Mouse (Mus musculus): ENCODE measurements around the gene Duxbl1. TPM values are rescaled to one million over a fixed set of nuclear protein-coding genes. Genes with fewer than 3 reads are reported as not detected.
"Not testable (repeated sequence)": the region's sequence is repeated elsewhere in the genome, so short reads cannot be mapped to it uniquely, and the experiment has no call there.

Duxbl1 gene
- total RNA-seq (2022): under 1 TPM in 1 of 4 experiments, not detected in 3; 0.13 TPM

DNA sequence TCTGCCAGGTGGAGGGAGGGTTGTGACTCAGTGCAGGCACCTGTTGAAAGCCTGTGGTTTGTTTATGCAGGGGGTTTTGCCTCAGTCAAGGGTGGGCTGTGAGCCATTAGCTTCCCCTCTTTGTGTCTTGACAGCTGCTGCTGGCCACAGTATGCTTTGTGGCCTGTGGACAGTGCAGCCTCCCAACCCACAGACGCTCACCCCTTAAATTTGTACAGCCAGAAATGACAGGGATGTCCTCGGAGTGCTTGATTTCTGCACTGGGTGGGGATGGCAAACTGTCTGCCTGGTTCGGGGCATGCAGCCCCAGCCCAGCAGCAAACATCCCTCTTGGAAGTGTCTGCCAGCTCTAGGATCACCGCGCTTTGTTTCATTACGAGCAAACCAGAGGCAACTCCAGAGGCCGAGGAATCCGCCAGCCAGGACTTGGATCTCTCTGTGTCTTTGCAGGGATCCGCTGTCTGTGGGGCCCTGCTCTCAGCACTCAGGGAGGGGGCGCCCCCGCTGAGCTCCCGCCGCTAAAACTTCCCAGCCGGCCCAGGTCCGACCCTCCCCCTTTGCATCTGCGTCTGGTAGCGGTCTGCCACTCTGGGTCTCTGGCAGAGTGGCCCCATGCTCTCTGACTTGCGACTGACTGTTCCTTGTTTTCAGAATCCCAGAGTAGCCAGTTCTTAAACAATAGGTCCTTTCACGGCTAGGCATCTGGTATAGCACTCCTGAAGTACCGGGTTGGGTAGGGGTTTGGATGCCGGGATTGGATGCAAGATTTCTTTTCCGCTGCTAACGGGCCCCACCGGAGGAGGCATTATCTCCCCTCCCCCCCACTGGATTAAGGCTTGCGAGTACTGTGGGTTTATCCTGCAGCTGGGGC is at the start of gene Duxbl1:
Duxbl1 (plus strand) TSS at position 207 of the 871 bp plus-strand sequence.
- not testable (repeated sequence) for DNase-seq (ENCODE audit: low spot score)

- DNase-seq (ENCODE audit: low spot score): not testable (repeated sequence)
These were observed 41.3 kb upstream of the Duxbl1 start for GRCm38 (mm10) chr14:25936867-25937630.

DNA sequence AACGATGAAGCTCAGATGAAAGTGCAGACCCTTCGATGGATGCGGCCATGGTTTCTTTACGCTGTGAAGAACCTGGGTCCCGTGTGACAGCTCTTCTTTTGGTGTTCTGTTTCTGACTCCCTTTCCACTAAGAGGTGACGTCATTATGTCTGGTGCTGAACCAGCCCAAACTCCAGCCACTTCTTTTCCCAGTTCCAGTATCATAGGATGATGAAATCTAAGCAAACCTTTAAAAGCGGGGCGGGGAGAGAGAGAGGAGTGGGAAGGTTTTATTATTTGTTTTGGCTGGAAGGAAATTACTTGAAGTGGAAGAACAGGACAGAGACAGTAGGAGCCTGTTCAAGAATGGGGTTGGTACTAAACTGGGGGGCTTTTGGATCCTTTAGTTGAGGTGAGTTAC is 40.4 kb upstream of the Duxbl1 start, which contains the start of gene Cphx1:
Cphx1 (plus strand) TSS at position 301 of the 400 bp plus-strand sequence.
- not testable (repeated sequence) for DNase-seq (ENCODE audit: low spot score)

GRCm38 (mm10) chr14:25957861-25958260 is 20.5 kb upstream of the Duxbl1 start:
- DNase-seq (ENCODE audit: low spot score): not testable (repeated sequence)

DNA sequence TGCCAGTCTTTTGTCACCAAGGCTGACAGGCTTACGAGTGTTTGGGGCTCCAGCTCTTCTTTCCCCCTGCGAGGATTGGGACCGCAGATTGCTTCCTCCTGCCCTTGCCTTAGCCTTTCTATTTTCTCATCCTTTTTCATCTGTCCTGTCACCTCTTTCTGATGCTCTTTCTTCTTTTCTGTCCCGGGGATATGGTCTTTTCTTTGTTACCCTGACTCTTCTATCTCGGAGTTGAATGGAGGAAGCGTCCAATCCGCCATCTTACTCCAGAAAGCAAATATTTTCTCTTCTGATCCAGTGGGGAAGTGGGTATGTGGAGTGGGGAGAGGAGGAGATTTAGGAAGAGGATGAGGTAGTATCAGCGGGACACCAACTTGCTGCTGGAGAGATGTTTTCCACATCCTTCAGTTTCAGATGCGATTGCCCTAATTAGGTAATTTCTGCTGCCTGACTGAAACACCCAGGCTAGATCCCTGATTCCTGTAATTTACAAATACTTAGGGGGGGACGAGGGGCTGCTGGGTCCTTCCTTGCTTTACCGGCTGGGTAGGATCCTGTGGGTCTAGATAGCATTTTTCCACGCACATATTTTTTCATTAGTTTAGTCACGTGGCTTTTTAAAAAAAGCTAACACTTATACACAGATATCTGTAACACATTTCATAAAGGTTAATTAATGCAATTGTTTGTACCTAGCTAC is 1.0 kb downstream of the Duxbl1 start:
- DNase-seq (ENCODE audit: low spot score): not testable (repeated sequence)

- DNase-seq (ENCODE audit: low spot score): not testable (repeated sequence)
These were observed 3.5 kb downstream of the Duxbl1 start for GRCm38 (mm10) chr14:25981880-25982279.

DNA sequence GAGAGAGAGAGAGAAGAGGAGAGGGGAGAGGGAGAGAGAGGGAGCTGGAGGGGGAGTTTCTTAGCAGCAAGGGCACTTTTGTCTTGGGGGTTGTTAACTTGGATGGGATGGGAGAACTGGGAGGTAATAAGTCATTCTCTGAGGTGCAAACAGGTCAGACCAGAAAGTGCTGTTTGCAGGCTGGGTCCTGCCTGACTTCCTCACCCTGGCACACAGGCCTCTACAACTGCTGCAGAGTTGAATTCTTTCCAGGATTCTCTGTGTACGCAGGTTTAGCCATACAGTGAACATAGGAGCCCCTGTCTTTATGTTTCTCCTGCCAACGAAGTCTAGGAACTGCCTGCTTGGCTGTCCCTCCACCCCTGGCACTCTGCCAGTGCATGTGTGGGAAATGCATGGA is 29.1 kb downstream of the Duxbl1 start:
- DNase-seq (ENCODE audit: low spot score): not testable (repeated sequence)

GRCm38 (mm10) chr14:26016414-26016813 is 38.0 kb downstream of the Duxbl1 start:
- not testable (repeated sequence) for DNase-seq (ENCODE audit: low spot score)

- not testable (repeated sequence) for DNase-seq (ENCODE audit: low spot score)
These were observed 43.2 kb downstream of the Duxbl1 start for GRCm38 (mm10) chr14:26021555-26021954.

DNA sequence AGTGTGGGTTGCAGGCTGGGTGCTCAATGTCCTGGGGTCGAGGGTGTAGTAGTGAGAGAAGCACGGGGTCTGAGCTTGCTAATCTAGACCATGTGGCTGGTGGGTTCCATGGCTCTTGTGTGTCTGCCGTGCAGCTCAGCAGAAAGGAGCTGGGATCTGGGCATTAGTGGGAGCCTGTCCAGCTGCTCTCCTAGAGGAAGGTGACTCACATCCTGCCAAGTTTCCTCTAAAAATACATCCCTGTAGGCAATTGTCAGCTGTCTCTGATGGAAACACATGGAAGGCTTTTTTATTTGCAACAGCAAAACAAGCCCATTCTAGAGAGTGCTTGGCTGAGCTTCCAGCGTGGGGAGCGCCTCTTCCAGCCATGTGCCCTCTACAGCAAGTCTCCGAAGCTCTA is 44.5 kb downstream of the Duxbl1 start:
- DNase-seq (ENCODE audit: low spot score): not testable (repeated sequence)

DNA sequence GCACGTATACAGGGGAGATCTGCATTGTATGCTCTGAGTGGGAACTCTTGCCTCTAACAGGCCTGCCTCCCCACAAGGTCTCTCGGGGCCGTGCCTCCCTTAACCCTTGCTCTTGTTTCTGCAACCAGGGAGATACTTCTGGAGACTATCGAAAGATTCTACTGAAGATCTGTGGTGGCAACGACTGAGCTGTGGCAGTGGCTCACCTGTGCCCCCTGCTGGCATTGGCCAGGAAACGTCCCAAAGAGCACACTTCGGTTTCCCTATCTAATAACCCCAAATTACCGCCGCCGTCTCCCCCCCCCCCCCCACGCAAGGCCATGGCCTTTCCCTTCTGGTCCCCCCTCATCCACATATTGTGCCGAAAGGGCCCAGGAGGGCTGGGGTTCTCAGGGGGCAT is 47.3 kb downstream of the Duxbl1 start:
- DNase-seq (ENCODE audit: low spot score): not testable (repeated sequence)

DNA sequence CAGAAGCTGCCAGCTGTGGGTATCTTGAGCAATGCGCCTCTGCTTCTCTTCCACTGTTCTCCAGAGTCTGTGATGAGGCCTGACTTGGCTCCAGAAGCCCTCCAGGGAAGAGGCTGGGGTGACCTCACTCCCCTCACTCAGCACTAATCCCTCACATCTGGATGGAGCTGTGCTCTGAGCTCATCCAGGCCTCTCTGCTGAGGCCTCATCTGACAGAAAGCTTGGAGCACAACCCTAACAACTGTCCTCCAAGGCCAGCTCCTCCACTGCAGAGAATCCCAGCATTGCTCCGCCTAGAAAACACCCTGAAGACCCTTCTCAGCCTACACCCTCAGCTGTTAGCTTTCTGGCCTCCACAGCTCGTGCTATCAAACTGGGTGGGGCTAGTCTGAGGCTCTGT is 56.0 kb downstream of the Duxbl1 start:
- not testable (repeated sequence) for DNase-seq (ENCODE audit: low spot score)

DNA sequence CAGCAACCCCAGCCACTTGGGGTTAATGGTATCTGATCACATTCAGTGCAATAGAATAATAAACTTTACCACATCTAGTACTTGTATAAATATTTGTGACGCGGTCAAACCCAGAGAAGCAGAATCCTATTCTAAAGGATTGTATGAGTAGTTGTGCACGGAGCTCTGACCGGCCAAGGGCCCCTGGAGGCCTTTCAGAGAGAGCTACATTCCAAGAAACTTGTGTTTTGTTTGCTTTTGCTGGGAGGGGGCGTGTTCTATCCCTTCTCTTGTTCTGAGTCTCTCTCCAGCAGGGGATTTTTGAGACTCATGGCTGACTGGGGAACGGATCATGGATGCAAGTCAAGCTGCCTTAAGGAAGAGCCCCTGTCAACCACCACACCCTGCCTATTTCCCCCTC is 57.1 kb downstream of the Duxbl1 start:
- not testable (repeated sequence) for DNase-seq (ENCODE audit: low spot score)

Other genes starting within 250 kb of the Duxbl1 start
- 10 to 100 TPM; 28.3 to 37.1 (median 32.0) TPM for gene Zcchc24, start 209.5 kb upstream of the Duxbl1 start, total RNA-seq (2022)
- gene Anxa11, start 136.4 kb upstream of the Duxbl1 start, total RNA-seq (2022): 10 to 100 TPM; 79.8 to 88.1 (median 84.4) TPM
- 1 to 10 TPM in 3 of 4 experiments, under 1 TPM in 1; 0.88 to 5.5 (median 3.0) TPM for gene Plac9a, start 75.5 kb upstream of the Duxbl1 start, total RNA-seq (2022)
- gene Tmem254a, start 50.9 kb upstream of the Duxbl1 start, total RNA-seq (2022): under 1 TPM in 3 of 4 experiments, not detected in 1; 0.35 to 0.75 (median 0.50) TPM
- gene Cphx1, start 40.3 kb upstream of the Duxbl1 start, total RNA-seq (2022): not detected
- 10 to 100 TPM; 14.5 to 21.1 (median 17.6) TPM for gene Gm9780, start 64.1 kb downstream of the Duxbl1 start, total RNA-seq (2022)
- 1 to 10 TPM; 1.6 to 7.9 (median 4.6) TPM for gene Tmem254c, start 88.8 kb downstream of the Duxbl1 start, total RNA-seq (2022)
- gene Cphx2, start 102.9 kb downstream of the Duxbl1 start, total RNA-seq (2022): not detected
- not detected for gene Cphx3, start 103.7 kb downstream of the Duxbl1 start, total RNA-seq (2022)
- gene Duxbl2, start 139.8 kb downstream of the Duxbl1 start, total RNA-seq (2022): not detected
- gene Plac9b, start 203.9 kb downstream of the Duxbl1 start, total RNA-seq (2022): 10 to 100 TPM; 38.7 to 45.1 (median 43.3) TPM
- gene Tmem254b, start 228.5 kb downstream of the Duxbl1 start, total RNA-seq (2022): 1 to 10 TPM in 3 of 4 experiments, not detected in 1; 2.3 to 3.5 (median 3.2) TPM